Mouse (Mus musculus) kidney, adult 9 months (tissue): ENCODE measurements around the gene Dnajc13.

Experiments used
- DNase-seq: peaks from one replicate; pipeline ENCODE4 v3.0.0; 2022

Dnajc13 gene

DNA sequence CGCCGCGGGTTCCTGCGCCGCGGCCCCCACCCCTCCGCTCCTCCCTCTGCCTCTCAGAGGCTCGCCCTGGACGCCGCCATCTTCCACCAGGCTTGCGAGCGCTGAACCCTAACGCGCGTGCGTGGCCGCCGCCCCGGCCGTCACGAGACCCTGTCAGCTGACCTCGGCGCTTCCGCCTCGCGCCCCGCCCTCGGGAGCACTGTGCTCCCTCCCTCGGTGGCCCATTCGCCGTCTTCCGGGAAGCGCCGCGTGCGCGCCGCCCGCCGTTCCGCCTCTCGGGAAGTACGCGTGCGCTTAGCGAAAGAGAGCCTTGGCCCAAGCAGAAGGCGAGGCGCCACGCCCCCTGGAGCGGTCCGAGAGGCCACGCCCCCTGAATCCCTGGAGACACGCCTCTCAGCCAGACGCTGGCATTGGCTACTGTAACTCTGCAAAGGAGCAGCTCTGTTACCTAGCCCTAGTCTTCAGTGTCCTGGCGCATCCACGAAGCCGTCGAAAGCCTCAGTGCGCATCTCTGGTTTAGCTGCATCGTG, at the start of gene Dnajc13:
Dnajc13 (minus strand) TSS at position 108 of the 530 bp plus-strand sequence.
- DNase-seq = peak; percentile 100

DNA sequence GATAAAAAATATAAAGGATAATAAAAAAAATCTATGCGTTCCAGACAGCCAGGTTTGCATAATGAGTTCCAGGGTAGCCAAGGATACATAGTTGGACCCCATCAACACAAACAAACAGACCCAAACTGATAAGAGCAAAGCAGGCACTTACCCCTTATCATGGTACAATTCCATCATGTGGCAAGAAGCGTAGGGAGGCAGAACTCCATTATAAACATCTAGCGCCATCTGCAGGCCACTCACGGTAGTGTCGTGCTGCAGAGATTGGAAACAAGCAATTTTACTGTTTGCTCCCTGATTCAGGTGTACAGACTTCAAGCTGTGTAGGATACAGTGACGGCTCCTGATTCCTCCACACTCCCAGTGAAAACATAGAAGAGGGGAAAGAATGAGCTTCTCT, 44.0 kb upstream of the Dnajc13 start:
- peak; percentile 86 for DNase-seq

DNA sequence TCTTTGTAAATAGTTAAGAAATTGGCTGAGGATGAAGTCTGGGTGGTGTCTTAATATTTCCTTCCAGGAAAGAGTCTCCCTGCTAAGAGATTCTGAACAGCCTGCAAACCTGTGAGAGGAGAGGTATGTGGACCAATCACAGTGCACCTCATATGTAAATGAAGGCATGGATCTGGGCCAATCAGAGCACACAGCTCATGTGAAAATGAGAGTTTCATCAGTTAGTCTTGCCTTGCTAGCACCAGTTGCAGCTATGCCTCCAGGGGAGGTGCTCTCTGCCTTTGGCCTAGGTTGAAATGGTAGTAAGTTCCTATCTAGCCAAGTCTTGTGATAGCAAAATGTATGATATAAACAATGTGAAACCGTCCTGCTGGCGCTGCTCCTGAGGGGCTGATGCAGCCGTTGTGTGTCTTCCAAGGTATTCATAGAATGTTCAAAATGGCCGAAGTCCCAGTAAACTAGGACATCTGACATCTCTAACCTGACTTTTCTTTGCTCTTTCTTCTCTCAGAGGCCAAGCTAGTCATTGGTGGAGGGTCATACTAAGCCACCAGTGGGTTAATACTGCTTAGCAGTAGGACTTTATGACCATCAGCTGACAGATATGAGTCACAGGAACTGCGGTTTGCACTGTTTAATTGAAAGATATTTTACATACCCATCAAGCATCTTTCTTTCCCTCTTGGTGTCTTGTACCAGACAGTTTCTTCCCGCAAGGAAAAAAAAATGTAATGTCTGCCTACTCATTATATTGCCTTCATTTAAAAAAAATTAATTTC, 42.8 kb upstream of the Dnajc13 start:
- DNase-seq = peak; percentile 57

DNA sequence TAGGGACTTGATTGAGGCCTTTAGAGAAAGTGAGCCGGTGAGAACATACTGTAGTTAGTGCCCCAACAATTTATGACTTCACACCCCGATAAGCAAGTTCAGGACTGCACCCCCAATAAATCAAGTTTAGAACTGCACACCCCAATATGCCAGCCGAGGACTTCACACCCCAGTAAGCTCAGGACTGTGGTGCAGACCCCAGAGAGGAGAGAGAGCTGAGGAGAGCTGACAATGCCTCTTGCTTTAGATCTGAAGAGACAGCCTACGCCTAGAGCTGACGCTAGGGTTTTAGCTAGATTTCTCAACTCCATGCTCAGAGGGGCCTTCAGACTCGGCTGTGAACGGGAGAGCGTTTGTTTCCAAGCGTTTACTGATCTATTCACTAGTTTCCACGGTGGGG, 42.1 kb upstream of the Dnajc13 start:
- DNase-seq = no peak

DNA sequence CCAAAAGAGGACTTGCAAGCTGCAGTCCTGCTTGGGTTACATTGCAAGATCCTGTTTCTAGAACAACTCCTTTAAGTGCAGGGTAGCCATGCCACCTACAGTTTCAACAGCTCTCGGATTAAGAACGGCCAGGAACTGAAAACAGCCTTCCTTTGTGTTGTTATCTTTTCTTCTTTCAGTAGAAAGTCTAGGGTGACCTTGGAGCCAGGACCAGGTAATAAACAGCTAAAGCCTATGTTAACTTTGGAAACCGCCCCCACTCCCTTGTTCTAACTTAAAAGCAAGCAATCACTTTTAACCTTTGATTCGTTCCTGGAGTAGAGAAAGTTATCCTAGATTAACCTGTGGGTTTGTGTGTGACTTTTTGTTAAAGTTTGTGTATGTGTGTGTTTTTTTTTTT, 41.6 kb upstream of the Dnajc13 start:
- DNase-seq = peak; percentile 90

DNA sequence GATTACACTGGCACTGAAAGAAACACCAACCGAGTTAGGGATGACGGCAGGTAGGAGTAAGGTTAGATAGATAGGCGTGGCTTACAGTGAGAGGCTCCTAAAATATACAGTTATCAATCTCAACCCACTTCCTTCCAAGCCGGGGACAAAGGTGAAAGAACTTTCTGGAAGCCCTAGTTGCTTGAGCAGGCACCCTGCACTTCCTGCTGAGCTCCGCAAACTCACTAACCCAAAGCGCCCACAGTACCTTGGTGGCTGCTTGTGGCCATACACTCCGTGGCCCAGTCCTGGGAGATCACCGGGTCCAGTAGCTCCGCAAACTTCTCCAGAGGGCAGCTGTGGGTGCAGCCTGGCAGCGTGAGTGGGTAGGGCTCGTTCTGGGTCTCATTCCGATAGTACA, 37.8 kb upstream of the Dnajc13 start:
- DNase-seq = peak; percentile 79

DNA sequence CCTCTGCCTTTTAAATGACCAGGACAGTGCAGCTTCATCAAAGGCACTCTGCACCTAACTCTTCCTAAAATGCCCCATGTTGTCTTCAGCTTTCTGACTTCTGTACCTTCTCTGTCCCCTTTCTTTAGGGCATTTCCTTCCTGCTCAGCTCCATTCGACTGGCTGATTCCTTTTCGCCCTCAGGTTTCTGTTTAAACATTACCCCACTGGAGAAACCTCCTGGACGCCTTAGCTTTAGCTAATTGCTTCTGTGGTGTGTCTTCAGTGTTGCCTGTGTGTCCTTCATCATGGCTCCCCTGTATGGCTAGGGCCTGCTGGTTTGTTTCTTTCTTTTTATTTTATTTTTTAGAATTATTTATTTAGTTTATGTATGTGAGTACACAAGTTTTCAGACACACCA, 34.3 kb upstream of the Dnajc13 start:
- DNase-seq = peak; percentile 72

DNA sequence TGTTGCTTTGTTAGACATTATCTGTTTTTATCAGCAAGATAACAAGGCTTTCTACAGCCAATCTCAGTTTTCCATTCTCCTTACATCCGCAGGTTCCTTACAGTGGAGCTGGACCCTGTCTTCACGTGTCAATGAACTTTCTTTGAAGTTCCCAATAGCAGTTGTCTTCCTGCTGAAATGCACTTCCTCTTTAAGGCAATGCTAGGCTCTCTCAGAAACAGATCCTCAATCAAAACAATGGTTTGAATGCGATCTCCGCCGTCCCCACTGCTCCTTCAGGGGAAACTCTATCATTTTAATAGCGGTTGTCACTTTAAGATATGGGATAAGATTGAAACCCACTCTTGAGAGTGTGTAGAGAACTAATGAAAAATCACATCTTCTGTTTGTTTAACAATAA, 22.2 kb upstream of the Dnajc13 start:
- DNase-seq = no peak

DNA sequence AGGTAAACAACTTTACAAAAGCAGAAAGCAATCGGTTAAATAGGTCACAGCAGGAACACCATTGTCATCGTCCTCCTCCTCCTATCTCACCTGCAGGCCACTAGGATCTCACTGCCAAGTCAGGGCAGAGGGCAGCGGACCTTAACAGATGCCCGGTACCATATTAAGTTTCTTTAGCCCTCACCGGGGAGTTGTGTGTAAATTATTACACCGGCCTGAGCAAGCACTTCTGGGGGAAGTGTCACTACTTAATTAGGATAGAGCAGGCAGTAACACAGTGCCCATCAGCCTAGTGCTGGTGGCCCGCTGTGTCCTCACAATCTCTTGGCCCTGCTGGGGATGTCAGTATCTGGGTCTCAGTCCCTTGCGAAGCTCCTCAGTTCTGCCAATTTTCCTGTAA, 19.8 kb upstream of the Dnajc13 start:
- DNase-seq = peak; percentile 90

DNA sequence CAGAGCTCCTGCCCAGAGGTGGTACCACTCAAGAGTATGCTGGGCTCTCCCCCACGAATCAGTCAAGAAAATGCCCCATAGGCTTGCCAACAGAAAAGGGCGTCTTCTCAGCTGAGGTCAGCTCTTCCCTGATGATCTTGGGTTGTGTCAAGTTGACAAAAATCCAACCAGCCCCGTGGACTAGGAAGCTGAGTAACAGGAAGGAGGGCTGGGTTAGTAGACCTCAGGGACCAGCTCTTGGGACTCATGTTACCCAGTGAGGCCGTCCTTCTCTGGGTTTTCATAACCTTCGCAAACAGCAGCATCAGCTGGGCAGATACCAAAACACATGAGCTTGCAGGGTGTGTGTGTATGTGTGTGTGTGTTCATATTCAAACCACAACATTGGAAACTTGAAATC, 19.0 kb upstream of the Dnajc13 start:
- DNase-seq = no peak

DNA sequence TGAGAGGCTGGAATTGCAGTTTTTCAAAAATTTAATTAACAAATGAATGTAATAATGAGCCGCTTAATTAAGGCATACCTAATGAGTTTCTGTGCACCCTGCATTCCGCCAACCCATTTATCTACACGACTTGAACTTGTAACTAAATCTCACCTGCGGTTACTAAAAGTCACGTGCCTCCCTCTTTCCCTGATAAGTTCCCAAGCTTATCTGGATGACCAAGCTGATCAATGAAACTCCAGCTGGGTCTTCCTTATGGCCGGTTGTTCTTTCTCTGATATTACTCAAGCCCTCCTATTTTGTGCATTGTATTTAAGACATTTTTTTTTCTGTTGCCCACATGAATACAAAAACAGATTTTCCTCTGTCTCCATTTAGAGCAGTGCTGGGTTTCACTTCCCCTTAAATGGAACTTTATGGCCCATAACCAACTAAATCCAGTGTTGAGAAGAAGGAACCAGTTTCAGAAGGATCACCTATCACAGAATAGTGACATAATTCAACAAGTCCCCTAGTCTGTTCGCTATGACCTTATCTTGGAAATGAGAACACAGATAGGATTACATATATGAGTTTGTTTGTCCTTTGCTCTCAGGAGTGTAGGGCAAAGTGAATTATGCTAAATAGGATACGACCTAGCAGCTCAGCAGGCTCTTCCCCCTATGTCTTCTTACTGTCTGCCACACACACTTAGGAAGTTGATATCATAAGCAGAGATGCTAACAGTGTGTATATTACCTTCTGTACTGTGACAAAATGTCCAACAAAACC, 18.2 kb upstream of the Dnajc13 start:
- no peak for DNase-seq

DNA sequence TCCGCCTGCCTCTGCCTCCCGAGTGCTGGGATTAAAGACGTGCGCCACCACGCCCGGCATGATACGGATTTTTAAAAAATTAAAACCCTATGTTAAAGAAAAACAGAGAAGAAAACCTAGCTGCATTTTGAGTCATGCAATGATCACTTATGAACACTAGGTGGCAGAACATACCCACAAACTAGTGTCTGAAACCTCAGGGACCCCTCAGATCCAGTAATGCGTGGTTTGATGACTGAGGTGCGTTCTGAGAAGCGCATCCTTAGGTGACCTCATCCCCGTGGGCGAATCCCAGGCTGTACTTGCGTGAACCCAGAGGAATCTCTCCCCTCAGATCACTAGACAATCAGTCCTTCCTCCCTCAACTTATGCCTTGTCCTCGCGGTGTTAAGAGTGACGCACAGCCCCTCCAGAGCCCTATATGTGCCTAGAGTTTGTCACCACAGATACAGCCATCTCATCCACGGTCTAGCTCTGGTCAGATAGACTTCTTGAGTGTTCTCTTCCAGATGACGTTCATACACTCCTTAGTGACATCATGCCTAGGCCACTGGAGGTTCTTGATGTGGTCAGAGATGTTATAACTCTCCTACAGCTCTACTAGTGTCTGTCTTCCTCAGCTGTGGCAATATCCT, 14.9 kb upstream of the Dnajc13 start:
- peak; percentile 56 for DNase-seq

DNA sequence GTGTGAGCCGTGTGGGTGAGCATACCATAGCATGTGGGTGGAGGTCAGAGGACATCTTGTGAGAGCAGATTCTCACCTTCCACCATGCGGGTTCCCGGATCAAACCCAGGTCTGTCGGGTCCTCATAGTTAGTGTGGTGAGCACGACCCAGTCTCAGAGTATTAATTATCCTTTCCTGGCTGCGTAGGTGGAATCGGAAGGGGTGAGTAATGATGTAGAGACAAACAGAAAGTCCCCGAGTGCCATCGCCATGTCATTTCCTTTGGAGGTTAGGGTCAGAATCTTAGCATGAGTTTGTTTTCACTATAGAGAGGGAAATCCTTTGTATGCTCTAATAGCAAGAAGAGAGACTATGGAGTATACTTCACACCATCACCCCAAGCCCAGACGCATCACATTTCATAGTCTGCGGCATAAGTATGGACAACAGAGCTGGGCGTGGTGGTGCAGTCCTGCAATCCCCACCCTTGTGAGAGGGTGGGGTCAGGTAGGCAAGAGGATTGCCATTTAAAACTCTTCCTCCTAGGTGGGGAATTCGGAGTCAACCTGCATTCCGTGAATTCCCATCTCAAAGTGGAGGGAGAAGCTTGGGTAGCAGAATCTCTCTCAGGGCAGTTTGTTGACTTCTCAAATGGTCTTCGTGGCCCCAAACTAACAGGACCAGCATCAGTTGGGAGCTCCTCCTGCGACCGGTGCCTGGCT, 12.5 kb upstream of the Dnajc13 start:
- no peak for DNase-seq

DNA sequence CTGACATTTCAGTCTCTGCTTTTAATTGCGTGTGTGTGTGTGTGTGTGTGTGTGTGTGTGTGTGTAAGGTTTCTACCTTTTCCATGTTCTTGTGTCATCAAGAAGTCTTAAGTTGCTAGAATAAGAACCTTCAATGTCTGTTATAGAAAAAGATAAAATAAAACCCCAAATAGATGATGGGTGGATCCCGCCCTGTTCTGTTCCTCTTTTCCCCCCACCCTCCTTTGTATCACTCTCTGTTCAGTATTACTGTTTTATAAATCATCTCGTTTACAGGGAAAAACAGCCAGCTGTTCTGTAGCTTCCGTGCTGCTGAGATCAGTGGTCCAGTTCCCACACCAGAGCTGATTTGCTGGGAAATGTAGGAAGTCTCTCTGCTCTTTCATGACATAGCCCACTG, 9.3 kb upstream of the Dnajc13 start:
- no peak for DNase-seq

DNA sequence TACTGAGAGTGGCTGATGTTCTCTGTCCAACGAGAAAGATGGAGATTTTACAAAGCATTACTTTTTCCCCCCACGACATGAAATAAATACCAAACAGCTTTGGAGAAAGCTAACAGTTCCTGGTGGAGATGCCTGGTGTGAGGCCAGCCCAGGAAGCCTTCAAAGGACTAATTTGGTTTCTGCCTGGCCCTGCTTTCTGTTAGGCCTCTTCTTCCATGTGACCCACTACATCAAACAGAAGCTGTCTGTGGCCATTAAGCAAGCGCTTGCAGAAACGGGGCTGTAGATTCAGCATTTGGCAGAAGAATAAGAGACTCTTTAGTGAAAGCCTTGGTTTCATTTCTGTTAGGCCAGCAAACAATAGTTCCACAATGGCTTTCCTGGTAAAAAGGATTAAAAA, 8.9 kb upstream of the Dnajc13 start:
- DNase-seq = no peak

DNA sequence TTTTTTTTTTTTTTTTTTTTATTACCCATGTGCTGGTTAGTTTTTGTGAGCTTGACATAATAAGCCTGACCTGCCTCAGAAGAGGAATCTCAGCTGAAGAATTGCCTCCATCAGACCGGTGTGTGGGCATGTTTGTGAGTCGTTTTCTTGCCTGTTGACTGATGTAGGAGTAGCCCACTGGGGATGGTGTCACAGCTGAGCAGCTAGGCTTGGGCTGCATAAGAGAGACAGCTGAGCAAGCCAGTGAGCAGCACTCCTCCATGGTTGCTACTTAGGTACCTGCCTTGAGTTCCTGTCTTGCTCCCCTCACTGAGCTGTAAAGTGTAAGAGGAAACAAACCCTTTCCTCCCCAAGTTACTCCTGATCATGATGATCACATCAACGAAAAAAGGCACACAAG, 7.2 kb upstream of the Dnajc13 start:
- DNase-seq = no peak

DNA sequence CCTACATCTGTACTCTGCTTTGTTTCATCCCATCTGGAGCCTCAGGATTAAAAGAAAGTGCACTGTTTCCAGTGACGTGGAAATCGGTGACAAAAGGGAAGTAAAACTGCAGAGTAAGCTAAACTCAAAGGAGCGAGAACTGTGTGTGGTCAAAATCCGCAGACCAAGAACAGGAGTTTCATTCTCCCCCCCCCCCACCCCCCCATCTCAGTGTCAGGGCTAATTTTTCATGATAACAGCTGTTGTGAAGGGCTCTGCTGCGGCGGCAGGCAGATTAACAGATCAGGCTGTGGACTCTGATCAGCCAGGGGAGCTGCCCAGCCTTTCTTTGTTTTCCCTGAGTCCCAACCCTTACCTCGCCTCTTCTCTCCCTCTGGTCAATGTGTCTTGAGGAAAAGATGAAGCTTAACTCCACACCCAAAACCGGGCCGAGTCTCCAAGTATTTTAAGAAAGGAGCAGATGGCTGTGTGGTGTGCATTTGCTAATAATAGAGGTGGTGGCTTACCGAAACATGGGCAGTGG, 6.7 kb upstream of the Dnajc13 start:
- no peak for DNase-seq

DNA sequence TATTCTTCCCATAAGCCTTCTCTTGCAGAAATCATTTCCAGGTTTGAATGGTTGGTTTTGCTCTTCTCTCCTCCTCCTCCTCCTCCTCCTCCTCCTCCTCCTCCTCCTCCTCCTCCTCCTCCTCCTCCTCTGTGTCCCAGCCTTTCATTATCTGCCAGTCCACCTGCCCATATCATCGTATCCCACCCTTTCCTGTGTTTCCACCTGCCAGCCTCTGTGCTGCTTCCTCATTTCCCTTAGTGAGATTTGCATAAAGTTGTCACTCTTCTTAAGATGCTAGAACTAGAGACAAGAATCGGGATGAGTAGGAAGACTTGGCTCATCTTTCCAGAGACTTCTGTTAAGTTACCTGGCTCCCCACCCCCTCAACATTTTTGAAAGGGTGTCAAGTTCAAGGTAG, 1.8 kb upstream of the Dnajc13 start:
- DNase-seq = no peak

DNA sequence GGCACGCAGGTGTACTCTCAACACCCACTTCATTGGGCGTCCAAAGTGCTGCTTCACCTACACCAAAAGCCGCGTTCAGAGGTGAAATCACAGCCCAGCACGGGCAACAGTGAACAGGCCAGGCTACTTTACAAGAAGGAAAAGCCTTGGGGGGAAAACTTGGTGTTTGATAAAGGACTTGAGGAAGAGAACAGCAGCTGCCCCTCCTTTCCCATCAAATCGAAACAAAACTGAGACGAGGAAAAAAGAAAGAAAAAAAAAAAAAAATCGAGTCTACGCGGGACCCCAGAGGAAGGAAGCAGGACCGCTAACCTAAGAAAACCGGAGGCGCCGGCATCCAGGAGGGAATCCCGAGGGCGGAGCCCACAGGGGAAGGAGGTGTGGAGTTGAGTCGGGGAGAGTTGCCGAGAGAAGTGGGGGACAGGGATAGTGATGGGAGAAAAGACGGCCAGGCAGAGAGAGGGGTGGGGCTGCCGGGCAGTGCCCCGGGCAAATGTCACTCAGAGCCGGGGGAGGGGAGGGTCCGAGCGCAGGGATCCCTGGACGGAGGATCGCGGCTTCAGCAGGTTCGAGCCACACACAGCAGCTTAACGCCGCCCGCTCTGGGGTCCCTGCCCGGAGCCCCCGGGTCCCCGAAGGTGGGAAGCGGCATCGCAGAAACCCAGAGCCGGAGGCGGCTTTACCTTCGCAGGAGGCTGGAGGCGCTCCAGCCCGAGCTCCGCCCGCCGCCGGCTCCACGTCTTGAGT, 541 bp downstream of the Dnajc13 start:
- DNase-seq = peak; percentile 79

DNA sequence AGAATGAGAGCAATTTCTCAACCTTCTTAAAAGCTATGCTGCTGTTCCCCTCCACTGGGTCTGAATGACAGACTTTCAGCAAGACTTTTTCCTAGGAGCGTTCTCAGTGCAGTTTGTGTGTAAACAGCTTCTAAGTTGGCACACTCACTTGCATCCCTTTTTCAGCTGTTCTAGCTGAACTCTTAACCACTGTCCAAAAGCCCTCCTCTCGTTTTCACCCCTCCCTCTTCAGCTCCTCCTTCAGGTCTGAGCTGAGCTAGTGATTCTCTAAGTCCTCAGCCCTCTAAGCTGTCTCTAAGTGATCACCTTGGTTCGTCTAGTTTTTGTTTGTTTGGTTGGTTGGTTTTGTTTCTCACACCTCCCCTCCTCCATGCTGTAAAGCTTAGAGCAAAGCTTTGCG, 2.4 kb downstream of the Dnajc13 start:
- DNase-seq = peak; percentile 86

DNA sequence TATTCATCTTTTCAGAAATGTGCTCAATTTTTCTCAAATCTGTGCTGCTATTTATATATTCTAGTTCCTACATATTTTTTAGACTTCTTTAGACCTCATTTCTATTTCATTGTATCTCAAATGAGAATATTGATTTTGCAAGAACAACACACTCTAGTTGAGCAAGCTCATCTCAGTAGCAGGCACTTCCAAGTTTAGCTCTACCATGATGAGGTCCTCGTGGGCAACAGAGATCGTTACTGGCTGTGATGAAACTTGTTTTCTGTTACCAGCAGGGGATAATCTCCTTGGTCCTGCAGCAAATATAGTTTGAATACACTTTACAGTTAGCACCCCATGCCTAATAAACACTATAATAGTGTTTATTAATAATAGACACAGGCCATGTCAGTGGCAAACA, 6.6 kb downstream of the Dnajc13 start:
- no peak for DNase-seq
